ENCODE assay signal across 8 mouse cellular contexts in the genomic region with DNA sequence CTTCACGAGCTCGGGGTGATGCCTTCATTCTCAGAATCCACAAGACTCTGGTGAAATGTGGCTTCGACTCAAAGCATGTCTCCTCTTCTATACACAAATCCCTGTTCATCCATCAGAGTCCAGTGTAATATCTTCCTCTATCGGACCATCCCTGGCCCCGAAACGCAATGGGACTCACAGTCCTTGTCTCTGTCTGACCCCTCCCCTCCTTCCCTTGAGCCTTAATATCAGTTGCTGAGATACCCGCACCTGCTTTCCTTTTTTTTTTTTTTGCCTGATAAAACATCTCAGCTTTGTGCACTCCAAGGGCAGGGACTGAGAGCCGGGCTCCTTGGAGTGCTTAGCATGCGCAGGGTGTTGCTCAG. TPM values are rescaled to one million over a fixed set of nuclear protein-coding genes. Genes with fewer than 3 reads are reported as not detected.
DNase-seq lines count a peak whose midpoint lies in the region; ATAC-seq and TF ChIP-seq lines count a peak whose summit lies in the region.

No protein-coding gene starts in this region.

- DNase-seq in left cerebral cortex, adult 2 months (ENCODE audit: extremely low spot score in 1 of 2, low spot score in 2 of 2) = no peak
- no peak for DNase-seq in left cerebral cortex, adult 11 months (ENCODE audit: low spot score)
- DNase-seq in right cerebral cortex, postnatal 25 days = no peak
- no peak for DNase-seq in gastrocnemius, postnatal 14 days
- DNase-seq in Muller cell, postnatal 12 days (ENCODE audit: inconsistent ontology term) = no peak

- H3K9me3 ChIP-seq in embryonic facial prominence, embryonic 15.5 days (replicated peaks) = no peaks in the 10 kb centered on the region
- no peaks in the 10 kb centered on the region for H3K9me3 ChIP-seq in intestine, postnatal 0 days (ENCODE audit: control insufficient read depth)
- H3K9me3 ChIP-seq in neural tube, embryonic 13.5 days = no peaks in the 10 kb centered on the region

- H3K9ac ChIP-seq in embryonic facial prominence, embryonic 15.5 days = peak overlapping the region; percentile 78
- no peak overlapping the region for H3K9ac ChIP-seq in intestine, postnatal 0 days (ENCODE audit: low read depth, low read length)
- H3K9ac ChIP-seq in neural tube, embryonic 13.5 days = peak overlapping the region; percentile 87

- H3K27ac ChIP-seq in left cerebral cortex, adult 2 months = peak overlapping the region; percentile 58; the same call in 1 of the 2 replicates
- H3K27ac ChIP-seq in embryonic facial prominence, embryonic 15.5 days (replicated peaks) = peak overlapping the region; percentile 89; the same call in 1 of the 2 replicates
- no peak overlapping the region for H3K27ac ChIP-seq in intestine, postnatal 0 days (ENCODE audit: low read depth, low read length)
- peak overlapping the region; percentile 73 for H3K27ac ChIP-seq in neural tube, embryonic 13.5 days (replicated peaks)

- 5% methylated on average over 9 of the region's 9 CpGs for WGBS in embryonic facial prominence, embryonic 15.5 days
- WGBS in intestine, postnatal 0 days = 7% methylated on average over 9 of the region's 9 CpGs
- 7% methylated on average over 9 of the region's 9 CpGs for WGBS in neural tube, embryonic 13.5 days

- no peak for TF ChIP-seq CTCF in left cerebral cortex, adult 2 months (IDR thresholded peaks at IDR 0.05)
- no peak for TF ChIP-seq CTCF in intestine, postnatal 0 days (IDR thresholded peaks at IDR 0.05; ENCODE audit: low read depth)

- 0 out of 2 replicates have a peak, but pooled peaks have one; percentile 1 for ATAC-seq in embryonic facial prominence, embryonic 15.5 days (ENCODE audit: insufficient number of reproducible peaks, low FRiP score, low TSS enrichment, low read depth)
- no peak for ATAC-seq in intestine, postnatal 0 days
- ATAC-seq in neural tube, embryonic 13.5 days (ENCODE audit: low read depth) = no peak

- intact Hi-C loops in left cerebral cortex, adult 2 months (cut with DNase I) = no loop called here
- intact Hi-C loops in gastrocnemius, postnatal 14 days (cut with DNase I; ENCODE audit: low total_unique reads) = no loop called here

- no peaks in the 10 kb centered on the region for H3K27me3 ChIP-seq in embryonic facial prominence, embryonic 15.5 days
- 0 out of 2 replicates have a peak, but pooled peaks cover 2% of the 10 kb centered on the region for H3K27me3 ChIP-seq in intestine, postnatal 0 days (replicated peaks; ENCODE audit: control insufficient read depth, insufficient read depth, low read length)
- H3K27me3 ChIP-seq in neural tube, embryonic 13.5 days = peaks cover 6% of the 10 kb centered on the region; the same call in 1 of the 2 replicates

- H3K36me3 ChIP-seq in embryonic facial prominence, embryonic 15.5 days = no peaks in the 10 kb centered on the region
- no peaks in the 10 kb centered on the region for H3K36me3 ChIP-seq in intestine, postnatal 0 days (ENCODE audit: control insufficient read depth, insufficient read depth)
- no peaks in the 10 kb centered on the region for H3K36me3 ChIP-seq in neural tube, embryonic 13.5 days

- H3K4me3 ChIP-seq in left cerebral cortex, adult 2 months = peak overlapping the region; percentile 74
- peak overlapping the region; percentile 78 for H3K4me3 ChIP-seq in embryonic facial prominence, embryonic 15.5 days (replicated peaks)
- H3K4me3 ChIP-seq in intestine, postnatal 0 days (ENCODE audit: low read depth, low read length) = peak overlapping the region; percentile 72; the same call in 1 of the 2 replicates
- H3K4me3 ChIP-seq in neural tube, embryonic 13.5 days = peak overlapping the region; percentile 64

- peaks cover 57% of the 10 kb centered on the region for H3K4me1 ChIP-seq in embryonic facial prominence, embryonic 15.5 days
- 0 out of 2 replicates have a peak, but pooled peaks cover 2% of the 10 kb centered on the region for H3K4me1 ChIP-seq in intestine, postnatal 0 days (replicated peaks; ENCODE audit: control insufficient read depth, insufficient read depth, low read length)
- H3K4me1 ChIP-seq in neural tube, embryonic 13.5 days (replicated peaks) = peaks cover 48% of the 10 kb centered on the region

- peak overlapping the region; percentile 88 for H3K4me2 ChIP-seq in embryonic facial prominence, embryonic 15.5 days (replicated peaks)
- H3K4me2 ChIP-seq in intestine, postnatal 0 days (replicated peaks; ENCODE audit: low read depth) = peak overlapping the region; percentile 85
- peak overlapping the region; percentile 75 for H3K4me2 ChIP-seq in neural tube, embryonic 13.5 days

RNA-seq across cellular contexts. Expression of gene Azin2, which starts 0.7 kb away (rescaled TPM):
- 10 to 100 TPM; 45.2 to 53.2 TPM for total RNA-seq in left cerebral cortex, adult 2 months (2021)
- polyA plus RNA-seq in embryonic facial prominence, embryonic 15.5 days (2015; fragmentation: Nextera tagmentation; extraction: Ambion mirVana) = 29.4 and 32.1 TPM in 2 replicates
- 13.1 and 13.3 TPM in 2 replicates for polyA plus RNA-seq in intestine, postnatal 0 days (2015; fragmentation: Nextera tagmentation; extraction: Ambion mirVana)
- polyA plus RNA-seq in neural tube, embryonic 13.5 days (2015; fragmentation: Nextera tagmentation; extraction: Ambion mirVana) = 14.3 and 16.9 TPM in 2 replicates
- 1 to 10 TPM; 1.8 to 2.6 TPM for total RNA-seq in gastrocnemius, postnatal 14 days (2021)

RNA-seq across cellular contexts. Expression of gene Ak2, which starts 28.9 kb away (rescaled TPM):
- 10 to 100 TPM; 25.7 to 30.4 TPM for total RNA-seq in left cerebral cortex, adult 2 months (2021)
- 196 and 203 TPM in 2 replicates for polyA plus RNA-seq in embryonic facial prominence, embryonic 15.5 days (2015; fragmentation: Nextera tagmentation; extraction: Ambion mirVana)
- polyA plus RNA-seq in intestine, postnatal 0 days (2015; fragmentation: Nextera tagmentation; extraction: Ambion mirVana) = 538 and 552 TPM in 2 replicates
- 89.3 and 92.9 TPM in 2 replicates for polyA plus RNA-seq in neural tube, embryonic 13.5 days (2015; fragmentation: Nextera tagmentation; extraction: Ambion mirVana)
- 10 to 100 TPM; 43.4 to 46.2 TPM for total RNA-seq in gastrocnemius, postnatal 14 days (2021)
